Mouse (Mus musculus) urinary bladder, postnatal 4 days (tissue): ENCODE measurements around the gene Flcn.

Experiments used
- DNase-seq, 2 experiments: peaks; one replicate each; pipeline ENCODE4 v3.0.0; 2021 to 2022; ENCODE audit warnings: low spot score in 2 of 2

Gene Flcn

GRCm38 (mm10) chr11:59769307-59769706, 40.5 kb downstream of the Flcn start:
- DNase-seq: no peak

DNA sequence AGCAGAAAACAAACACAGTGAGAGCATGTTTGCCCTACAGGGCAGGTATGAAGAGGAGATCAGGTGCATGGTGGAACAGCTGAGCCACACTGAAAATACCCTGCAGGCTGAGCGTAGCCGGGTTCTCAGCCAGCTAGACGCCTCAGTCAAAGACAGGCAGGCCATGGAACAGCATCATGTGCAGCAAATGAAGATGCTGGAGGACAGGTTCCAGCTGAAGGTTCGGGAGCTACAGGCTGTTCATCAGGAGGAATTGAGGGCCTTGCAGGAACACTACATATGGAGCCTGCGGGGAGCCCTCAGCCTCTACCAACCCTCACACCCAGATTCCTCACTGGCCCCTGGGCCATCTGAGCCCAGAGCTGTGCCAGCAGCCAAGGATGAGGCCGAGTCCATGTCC, 49.0 kb downstream of the Flcn start:
- DNase-seq: no peak

DNA sequence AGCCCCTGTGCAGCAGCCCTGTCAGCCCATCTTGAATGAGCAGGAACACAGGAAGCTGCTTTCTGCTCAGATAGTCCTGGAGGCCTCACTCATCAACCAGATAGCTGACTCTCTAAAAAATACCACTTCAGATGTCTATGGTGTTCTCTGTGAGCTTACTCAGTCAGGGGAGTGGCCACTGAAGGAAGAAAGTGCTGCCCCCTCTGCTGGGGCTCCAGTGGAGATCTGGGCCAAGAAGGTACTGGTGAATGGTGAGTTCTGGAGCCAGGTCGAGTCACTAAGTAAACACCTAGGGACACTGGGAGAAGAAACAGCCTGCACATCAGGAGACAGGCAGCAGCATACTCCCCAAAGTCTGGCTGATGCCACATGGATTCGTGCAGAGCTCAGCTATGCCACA, 50.2 kb downstream of the Flcn start:
- DNase-seq: no peak

DNA sequence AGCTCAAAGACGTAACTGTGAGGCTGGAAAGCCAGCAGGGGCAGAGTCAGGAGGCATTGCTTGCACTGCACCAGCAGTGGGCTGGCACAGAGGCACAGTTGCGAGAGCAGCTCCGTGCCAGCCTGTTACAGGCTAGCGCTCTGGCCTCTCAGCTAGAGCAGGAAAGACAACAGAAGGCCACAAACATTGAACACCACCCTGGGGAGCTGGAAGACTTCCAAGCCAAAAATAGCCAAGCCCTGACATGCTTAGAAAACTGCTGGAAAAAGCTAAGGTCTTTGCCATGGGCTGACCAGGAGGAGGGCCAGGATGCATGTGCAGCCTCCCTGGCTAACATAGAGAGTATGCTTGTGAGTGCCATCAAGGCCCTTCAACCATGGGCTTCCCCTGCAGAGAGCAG, 50.6 kb downstream of the Flcn start:
- DNase-seq: no peak

GRCm38 (mm10) chr11:59758191-59758985, 51.4 kb downstream of the Flcn start:
- DNase-seq: no peak

DNA sequence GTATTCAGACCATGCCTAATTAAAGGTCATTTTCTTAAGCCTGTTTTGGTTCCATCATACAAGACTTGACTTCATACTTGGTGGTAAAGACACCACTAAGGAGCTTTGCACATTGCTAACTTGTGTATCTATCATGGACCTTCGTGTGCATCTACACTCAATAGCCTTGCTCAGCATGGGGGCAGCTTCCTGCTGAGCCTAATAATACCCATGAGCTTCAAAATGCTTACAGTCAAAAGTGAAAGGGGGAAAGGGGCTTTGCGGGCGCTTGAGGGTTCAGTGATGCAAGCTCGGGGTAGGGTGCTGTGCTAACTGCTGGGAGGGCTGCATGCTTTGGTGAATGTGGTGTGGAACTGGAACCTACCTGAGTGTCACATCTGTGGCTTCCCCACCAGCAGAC, 53.5 kb downstream of the Flcn start:
- no peak for DNase-seq

DNA sequence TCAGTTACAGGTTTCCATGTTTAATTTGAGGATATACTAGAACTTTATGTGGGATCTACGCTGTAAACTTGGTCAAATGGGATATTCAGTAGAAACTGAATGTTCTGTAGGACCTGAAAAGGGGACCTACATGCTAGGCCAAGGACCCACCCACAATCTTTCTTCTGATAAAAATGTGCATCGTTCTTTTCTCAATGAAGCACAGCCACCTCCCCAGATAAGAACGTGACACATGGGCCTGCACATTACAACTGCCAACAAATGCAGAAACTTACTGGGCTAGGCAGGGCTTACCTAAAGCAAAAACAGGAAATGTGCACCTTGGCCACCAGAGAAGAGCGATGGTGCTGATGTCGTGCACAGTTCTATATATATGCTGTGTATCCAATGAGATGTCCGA, 55.3 kb downstream of the Flcn start:
- no peak for DNase-seq

GRCm38 (mm10) chr11:59749050-59749449, 60.8 kb downstream of the Flcn start:
- no peak for DNase-seq

DNA sequence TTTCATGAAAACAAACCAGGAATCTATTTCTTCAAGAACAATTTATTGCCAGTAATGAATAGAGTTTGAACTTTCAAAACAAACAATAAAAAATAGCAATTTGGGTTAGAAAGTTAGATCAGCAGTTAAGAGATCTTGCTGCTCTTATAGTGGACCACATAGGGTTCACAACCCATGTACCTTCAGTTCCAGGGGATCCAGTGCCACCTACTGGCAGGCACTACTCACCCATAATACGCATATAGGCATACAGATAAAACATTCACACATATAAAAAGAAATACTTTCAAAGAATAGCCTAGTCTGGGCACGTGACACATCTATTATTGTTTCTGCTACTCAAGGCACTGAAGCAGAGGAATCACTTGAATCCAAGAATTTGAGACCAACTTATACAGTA, 63.2 kb downstream of the Flcn start:
- no peak for DNase-seq

- DNase-seq: no peak
Observed at GRCm38 (mm10) chr11:59745851-59746250, 64.0 kb downstream of the Flcn start.

GRCm38 (mm10) chr11:59744374-59744773, 65.4 kb downstream of the Flcn start:
- no peak for DNase-seq

GRCm38 (mm10) chr11:59743712-59744111, 66.1 kb downstream of the Flcn start:
- no peak for DNase-seq

- DNase-seq: no peak
Observed at GRCm38 (mm10) chr11:59743307-59743706, 66.5 kb downstream of the Flcn start.

GRCm38 (mm10) chr11:59741915-59742314, 67.9 kb downstream of the Flcn start:
- DNase-seq: no peak
